Mouse (Mus musculus): ENCODE results near the gene Frem1. TPM values are rescaled to one million over a fixed set of nuclear protein-coding genes. Genes with fewer than 3 reads are reported as not detected.
A peak's percentile ranks its signal among the peaks of the same experiment; 100 is the strongest.

The Frem1 gene
- polyA plus RNA-seq, 1 experiment from 2014 or later = 0.35 TPM

- 2% methylated on average over 67 of the region's 82 CpGs for WGBS (ENCODE audit: insufficient replicate concordance)
- Histone ChIP-seq H3K4me3 (ENCODE audit: low read depth, low read length) (peak within 1 kb of the TSS; percentile 75), H3K36me3 (replicated peaks; ENCODE audit: insufficient read depth, low read length) (no peaks in the 10 kb centered on the region), H3K4me2 (ENCODE audit: low read depth, low read length) (peak within 1 kb of the TSS; percentile 83), H3K9ac (replicated peaks) (peak within 1 kb of the TSS; percentile 81), H3K9me3 (ENCODE audit: low read length) (no peaks in the 10 kb centered on the region), H3K27ac (ENCODE audit: low read depth) (peak within 1 kb of the TSS; percentile 55), H3K27me3 (ENCODE audit: insufficient read depth, low read length) (no peaks in the 10 kb centered on the region), H3K4me1 (ENCODE audit: insufficient read depth) (no peaks in the 10 kb centered on the region)
- DNase-seq = peak; percentile 79
- peak; percentile 94 for ATAC-seq
- TF ChIP-seq EP300 (IDR thresholded peaks at IDR 0.05; ENCODE audit: low read depth) = no peak
- no peak for TF ChIP-seq CTCF (IDR thresholded peaks at IDR 0.05; ENCODE audit: low read depth)
These were observed 192.7 kb downstream of the Frem1 start, which contains the start of gene Zdhhc21 for GRCm38 (mm10) chr4:82859131-82860125. Gene Zdhhc21 (minus strand): TSS chr4:82859958.

- H3K9me3 ChIP-seq (ENCODE audit: low read length) = no peaks in the 10 kb centered on the region
- peak overlapping the region; percentile 75 for H3K4me3 ChIP-seq (ENCODE audit: low read depth, low read length)
- H3K27me3 ChIP-seq (ENCODE audit: insufficient read depth, low read length) = no peaks in the 10 kb centered on the region
- peak overlapping the region; percentile 81 for H3K9ac ChIP-seq (replicated peaks)
- no peaks in the 10 kb centered on the region for H3K36me3 ChIP-seq (replicated peaks; ENCODE audit: insufficient read depth, low read length)
- WGBS (ENCODE audit: insufficient replicate concordance) = 29% methylated on average over 4 of the region's 4 CpGs
- no peaks in the 10 kb centered on the region for H3K4me1 ChIP-seq (ENCODE audit: insufficient read depth)
- H3K27ac ChIP-seq (ENCODE audit: low read depth) = no peak overlapping the region
- no peak for ATAC-seq
- peak overlapping the region; percentile 83 for H3K4me2 ChIP-seq (ENCODE audit: low read depth, low read length)
- DNase-seq = no peak
- no peak for TF ChIP-seq EP300 (IDR thresholded peaks at IDR 0.05; ENCODE audit: low read depth)
- TF ChIP-seq CTCF (IDR thresholded peaks at IDR 0.05; ENCODE audit: low read depth) = no peak
These were observed 193.6 kb downstream of the Frem1 start for GRCm38 (mm10) chr4:82858431-82859010.

- 67% methylated on average over 3 of the region's 3 CpGs for WGBS (ENCODE audit: insufficient replicate concordance)
- Histone ChIP-seq H3K9ac (replicated peaks) (no peak overlapping the region), H3K4me1 (ENCODE audit: insufficient read depth) (no peaks in the 10 kb centered on the region), H3K4me2 (ENCODE audit: low read depth, low read length) (no peak overlapping the region), H3K36me3 (replicated peaks; ENCODE audit: insufficient read depth, low read length) (no peaks in the 10 kb centered on the region), H3K27ac (ENCODE audit: low read depth) (no peak overlapping the region), H3K9me3 (ENCODE audit: low read length) (no peaks in the 10 kb centered on the region), H3K4me3 (ENCODE audit: low read depth, low read length) (no peak overlapping the region), H3K27me3 (ENCODE audit: insufficient read depth, low read length) (no peaks in the 10 kb centered on the region)
- no peak for DNase-seq
- ATAC-seq = no peak
- no peak for TF ChIP-seq CTCF (IDR thresholded peaks at IDR 0.05; ENCODE audit: low read depth)
- TF ChIP-seq EP300 (IDR thresholded peaks at IDR 0.05; ENCODE audit: low read depth) = no peak
These were observed 195.2 kb downstream of the Frem1 start for GRCm38 (mm10) chr4:82856986-82857385.

GRCm38 (mm10) chr4:82853809-82854208, 198.3 kb downstream of the Frem1 start:
- no peak for TF ChIP-seq EP300 (IDR thresholded peaks at IDR 0.05; ENCODE audit: low read depth)
- no peak for TF ChIP-seq CTCF (IDR thresholded peaks at IDR 0.05; ENCODE audit: low read depth)
- Histone ChIP-seq H3K4me1 (ENCODE audit: insufficient read depth) (0 out of 2 replicates have a peak, but pooled peaks cover 2% of the 10 kb centered on the region), H3K27me3 (ENCODE audit: insufficient read depth, low read length) (no peaks in the 10 kb centered on the region), H3K27ac (ENCODE audit: low read depth) (no peak overlapping the region), H3K9ac (replicated peaks) (no peak overlapping the region), H3K4me2 (ENCODE audit: low read depth, low read length) (no peak overlapping the region), H3K4me3 (ENCODE audit: low read depth, low read length) (no peak overlapping the region), H3K36me3 (replicated peaks; ENCODE audit: insufficient read depth, low read length) (no peaks in the 10 kb centered on the region), H3K9me3 (ENCODE audit: low read length) (no peaks in the 10 kb centered on the region)
- DNase-seq = no peak
- WGBS (ENCODE audit: insufficient replicate concordance) = 76% methylated on average over 2 of the region's 2 CpGs
- ATAC-seq = no peak

GRCm38 (mm10) chr4:82848552-82849234, 203.4 kb downstream of the Frem1 start:
- WGBS (ENCODE audit: insufficient replicate concordance) = 39% methylated on average over 5 of the region's 5 CpGs
- Histone ChIP-seq H3K9ac (replicated peaks) (no peak overlapping the region), H3K9me3 (ENCODE audit: low read length) (no peaks in the 10 kb centered on the region), H3K4me2 (ENCODE audit: low read depth, low read length) (no peak overlapping the region), H3K36me3 (replicated peaks; ENCODE audit: insufficient read depth, low read length) (no peaks in the 10 kb centered on the region), H3K27ac (ENCODE audit: low read depth) (peak overlapping the region; percentile 24; the same call in 1 of the 2 replicates), H3K4me3 (ENCODE audit: low read depth, low read length) (no peak overlapping the region), H3K27me3 (ENCODE audit: insufficient read depth, low read length) (no peaks in the 10 kb centered on the region), H3K4me1 (ENCODE audit: insufficient read depth) (0 out of 2 replicates have a peak, but pooled peaks cover 2% of the 10 kb centered on the region)
- ATAC-seq = peak; percentile 72
- no peak for TF ChIP-seq CTCF (IDR thresholded peaks at IDR 0.05; ENCODE audit: low read depth)
- TF ChIP-seq EP300 (IDR thresholded peaks at IDR 0.05; ENCODE audit: low read depth) = peak; percentile 46
- DNase-seq = no peak

Other genes starting within 250 kb of the Frem1 start
- 2.6 and 2.7 TPM in 2 replicates for gene Zdhhc21, start 192.4 kb downstream of the Frem1 start, polyA plus RNA-seq (2015; fragmentation: Nextera tagmentation; extraction: Ambion mirVana)
- gene Cer1, start 167.2 kb downstream of the Frem1 start, polyA plus RNA-seq (2015; fragmentation: Nextera tagmentation; extraction: Ambion mirVana) = not detected in 2 replicates

All from liver, postnatal 0 days (tissue).